Mouse (Mus musculus) megakaryocyte, embryonic 14.5 days (primary cell): ENCODE measurements around the gene Pcgf6.

Experiments
- FLI1 ChIP-seq: IDR thresholded peaks from 2 replicates; pipeline ENCODE4 v1.6.1; 2012; ENCODE audit warnings: low read length, inconsistent platforms, mixed read lengths
- GATA1 ChIP-seq: IDR thresholded peaks from 3 replicates; pipeline ENCODE4 v1.6.1; 2012; ENCODE audit warnings: mixed read lengths, low read length, inconsistent platforms, borderline replicate concordance

DNA sequence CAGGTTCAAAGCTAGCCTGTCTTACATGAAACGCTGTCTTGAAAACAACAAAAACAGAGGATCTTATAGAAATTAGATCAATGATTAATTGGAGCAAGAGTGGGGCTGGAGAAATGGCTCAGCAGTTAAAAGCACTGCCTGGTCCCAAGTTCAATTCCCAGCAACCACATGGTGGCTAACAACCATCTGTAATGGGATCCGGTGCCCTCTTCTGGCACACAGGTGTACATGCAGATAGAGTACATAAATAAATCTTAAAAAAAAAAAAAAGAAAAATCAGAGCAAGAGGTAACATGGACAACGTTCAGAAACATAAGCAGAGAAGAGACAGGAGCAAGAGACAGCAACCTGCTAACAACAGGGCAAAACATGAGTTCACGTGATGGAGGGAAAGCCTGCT, 24.2 kb downstream of the Pcgf6 start:
- TF ChIP-seq GATA1 (no peak), FLI1 (no peak)
